15 mouse cellular contexts compared by ENCODE assay signal in genomic region chr10:122716739-122717474, GRCm38 (mm10). TPM values are rescaled to one million over a fixed set of nuclear protein-coding genes. Genes with fewer than 3 reads are reported as not detected.
A peak's percentile ranks its signal among the peaks of the same experiment; 100 is the strongest.
DNase-seq lines count a peak whose midpoint lies in the region; ATAC-seq and TF ChIP-seq lines count a peak whose summit lies in the region.
"Had no signal": no experiment of that assay in that cellular context is flagged by ENCODE, and none has a peak within 500 bp of the region (broad histone marks: within the 10 kb centered on the region; RNA-seq: fewer than 3 reads in every experiment).

No protein-coding gene starts in this region.

- H3K4me3 ChIP-seq in embryonic facial prominence, embryonic 12.5 days: no peak overlapping the region
- no peak overlapping the region for H3K4me3 ChIP-seq in embryonic facial prominence, embryonic 10.5 days
- no peak overlapping the region for H3K4me3 ChIP-seq in forebrain, postnatal 0 days (ENCODE audit: low read depth, low read length)
- H3K4me3 ChIP-seq in midbrain, embryonic 16.5 days (ENCODE audit: low read depth, low read length): no peak overlapping the region
- H3K4me3 ChIP-seq: embryonic facial prominence, embryonic 15.5 days; lung, embryonic 15.5 days; megakaryocyte, embryonic 14.5 days had no signal

- 64% methylated on average over 14 of the region's 14 CpGs for WGBS in embryonic facial prominence, embryonic 12.5 days
- WGBS in embryonic facial prominence, embryonic 10.5 days: 71% methylated on average over 14 of the region's 14 CpGs
- WGBS in forebrain, postnatal 0 days: 51% methylated on average over 14 of the region's 14 CpGs
- 34% methylated on average over 14 of the region's 14 CpGs for WGBS in midbrain, embryonic 16.5 days

- H3K27me3 ChIP-seq in embryonic facial prominence, embryonic 12.5 days: no peaks in the 10 kb centered on the region
- H3K27me3 ChIP-seq in embryonic facial prominence, embryonic 10.5 days (replicated peaks; ENCODE audit: low read depth, poor library complexity, severe bottlenecking): no peaks in the 10 kb centered on the region
- no peaks in the 10 kb centered on the region for H3K27me3 ChIP-seq in forebrain, postnatal 0 days (ENCODE audit: insufficient read depth, low read length)
- H3K27me3 ChIP-seq in midbrain, embryonic 16.5 days (ENCODE audit: control insufficient read depth, insufficient read depth, low read depth, low read length): no peaks in the 10 kb centered on the region
- H3K27me3 ChIP-seq: embryonic facial prominence, embryonic 15.5 days; lung, embryonic 15.5 days; megakaryocyte, embryonic 14.5 days; Patski had no signal

- peak; percentile 37; the same call in 1 of the 2 replicates for ATAC-seq in embryonic facial prominence, embryonic 12.5 days (ENCODE audit: insufficient number of reproducible peaks, insufficient read depth, low FRiP score, low TSS enrichment)
- ATAC-seq in forebrain, postnatal 0 days: peak; percentile 14; the same call in 1 of the 2 replicates
- no peak for ATAC-seq in midbrain, embryonic 16.5 days
- no peak for ATAC-seq in activated CD4-positive, CD25-positive, alpha-beta regulatory T cell, adult 4 months
- ATAC-seq: Patski had no signal

- H3K9ac ChIP-seq in embryonic facial prominence, embryonic 12.5 days: no peak overlapping the region
- H3K9ac ChIP-seq in forebrain, postnatal 0 days: no peak overlapping the region
- peak overlapping the region; percentile 25; the same call in 1 of the 2 replicates for H3K9ac ChIP-seq in midbrain, embryonic 16.5 days (ENCODE audit: low read depth, low read length)
- H3K9ac ChIP-seq: embryonic facial prominence, embryonic 15.5 days; lung, embryonic 15.5 days had no signal

- no peak overlapping the region for H3K4me2 ChIP-seq in embryonic facial prominence, embryonic 12.5 days (replicated peaks)
- H3K4me2 ChIP-seq in forebrain, postnatal 0 days (ENCODE audit: low read depth): no peak overlapping the region
- no peak overlapping the region for H3K4me2 ChIP-seq in midbrain, embryonic 16.5 days (ENCODE audit: low read length)
- H3K4me2 ChIP-seq: embryonic facial prominence, embryonic 15.5 days; heart, embryonic 11.5 days; lung, embryonic 15.5 days had no signal

- no peak for DNase-seq in embryonic facial prominence, embryonic 10.5 days (ENCODE audit: low spot score)
- DNase-seq in brain, adult 2 months (ENCODE audit: low read depth, low spot score): peak; percentile 72
- no peak for DNase-seq in forebrain, postnatal 0 days
- DNase-seq in thymus, postnatal 36 days: no peak
- no peak for DNase-seq in ovary, postnatal 10 days (ENCODE audit: low spot score)
- DNase-seq: kidney, adult 8-10 months had no signal

- peaks cover 11% of the 10 kb centered on the region; the same call in 1 of the 2 replicates for H3K4me1 ChIP-seq in embryonic facial prominence, embryonic 12.5 days
- peaks cover 24% of the 10 kb centered on the region for H3K4me1 ChIP-seq in embryonic facial prominence, embryonic 10.5 days
- peaks cover 34% of the 10 kb centered on the region for H3K4me1 ChIP-seq in forebrain, postnatal 0 days (ENCODE audit: insufficient read depth)
- peaks cover 22% of the 10 kb centered on the region for H3K4me1 ChIP-seq in midbrain, embryonic 16.5 days (ENCODE audit: control insufficient read depth, insufficient read depth, low read length)
- H3K4me1 ChIP-seq: embryonic facial prominence, embryonic 15.5 days; lung, embryonic 15.5 days; megakaryocyte, embryonic 14.5 days had no signal

- no peak for TF ChIP-seq CTCF in forebrain, postnatal 0 days (IDR thresholded peaks at IDR 0.05; ENCODE audit: low read depth)

- no peak overlapping the region for H3K27ac ChIP-seq in embryonic facial prominence, embryonic 12.5 days
- no peak overlapping the region for H3K27ac ChIP-seq in embryonic facial prominence, embryonic 10.5 days (replicated peaks)
- H3K27ac ChIP-seq in forebrain, postnatal 0 days (ENCODE audit: low read depth, low read length): peak overlapping the region; percentile 71
- H3K27ac ChIP-seq in midbrain, embryonic 16.5 days (ENCODE audit: low read length): peak overlapping the region; percentile 56
- H3K27ac ChIP-seq: embryonic facial prominence, embryonic 15.5 days; lung, embryonic 15.5 days; stomach, postnatal 0 days had no signal

- H3K36me3 ChIP-seq in embryonic facial prominence, embryonic 12.5 days: no peaks in the 10 kb centered on the region
- H3K36me3 ChIP-seq in embryonic facial prominence, embryonic 10.5 days (replicated peaks): no peaks in the 10 kb centered on the region
- no peaks in the 10 kb centered on the region for H3K36me3 ChIP-seq in forebrain, postnatal 0 days (ENCODE audit: insufficient read depth)
- H3K36me3 ChIP-seq in midbrain, embryonic 16.5 days (ENCODE audit: control insufficient read depth, insufficient read depth, low read length): no peaks in the 10 kb centered on the region
- H3K36me3 ChIP-seq: embryonic facial prominence, embryonic 15.5 days; lung, embryonic 15.5 days had no signal

- H3K9me3 ChIP-seq in embryonic facial prominence, embryonic 12.5 days: no peaks in the 10 kb centered on the region
- H3K9me3 ChIP-seq in embryonic facial prominence, embryonic 10.5 days: no peaks in the 10 kb centered on the region
- no peaks in the 10 kb centered on the region for H3K9me3 ChIP-seq in forebrain, postnatal 0 days (ENCODE audit: low read length)
- no peaks in the 10 kb centered on the region for H3K9me3 ChIP-seq in midbrain, embryonic 16.5 days (replicated peaks; ENCODE audit: control insufficient read depth, low read length, poor library complexity, severe bottlenecking)
- H3K9me3 ChIP-seq: embryonic facial prominence, embryonic 15.5 days; lung, embryonic 15.5 days; megakaryocyte, embryonic 14.5 days had no signal

RNA-seq across cellular contexts. Expression of gene Ppm1h, which starts 38.3 kb away (rescaled TPM):
- 5.2 and 5.3 TPM in 2 replicates for polyA plus RNA-seq in embryonic facial prominence, embryonic 12.5 days (2016; fragmentation: Nextera tagmentation; extraction: Ambion mirVana)
- 3.4 and 3.9 TPM in 2 replicates for polyA plus RNA-seq in embryonic facial prominence, embryonic 10.5 days (2016; fragmentation: Nextera tagmentation; extraction: Ambion mirVana)
- total RNA-seq in forebrain, postnatal 0 days (2014; rRNA removed): 28.9 and 31.7 TPM in 2 replicates
- polyA plus RNA-seq in forebrain, postnatal 0 days (2015; fragmentation: Nextera tagmentation; extraction: Ambion mirVana): 21.0 and 31.1 TPM in 2 replicates
- 23.7 and 25.2 TPM in 2 replicates for polyA plus RNA-seq in midbrain, embryonic 16.5 days (2015; fragmentation: Nextera tagmentation; extraction: Ambion mirVana)
- 10 to 100 TPM; 37.4 to 45.1 TPM for polyA plus RNA-seq in activated CD4-positive, CD25-positive, alpha-beta regulatory T cell, adult 4 months (2017; shearing (Covaris generic))

Comparison
In these comparisons a context has a peak if more than half of its experiments do, and no peak if none do; other contexts are left out.
1. ATAC-seq: peak in embryonic facial prominence, embryonic 12.5 days (single experiment) and forebrain, postnatal 0 days (single experiment); none in midbrain, embryonic 16.5 days (single experiment) and activated CD4-positive, CD25-positive, alpha-beta regulatory T cell, adult 4 months (single experiment).
2. H3K27ac ChIP-seq: peak in forebrain, postnatal 0 days (single experiment) and midbrain, embryonic 16.5 days (single experiment); none in embryonic facial prominence, embryonic 12.5 days (single experiment) and embryonic facial prominence, embryonic 10.5 days (single experiment).